Mouse (Mus musculus) heart, adult 9 months (tissue): ENCODE results near the gene B3galt1.

Experiments used
- DNase-seq, 2 experiments: peaks; one replicate each; pipeline ENCODE4 v3.0.0; 2022; ENCODE audit warnings: low spot score in 2 of 2

The B3galt1 gene

DNA sequence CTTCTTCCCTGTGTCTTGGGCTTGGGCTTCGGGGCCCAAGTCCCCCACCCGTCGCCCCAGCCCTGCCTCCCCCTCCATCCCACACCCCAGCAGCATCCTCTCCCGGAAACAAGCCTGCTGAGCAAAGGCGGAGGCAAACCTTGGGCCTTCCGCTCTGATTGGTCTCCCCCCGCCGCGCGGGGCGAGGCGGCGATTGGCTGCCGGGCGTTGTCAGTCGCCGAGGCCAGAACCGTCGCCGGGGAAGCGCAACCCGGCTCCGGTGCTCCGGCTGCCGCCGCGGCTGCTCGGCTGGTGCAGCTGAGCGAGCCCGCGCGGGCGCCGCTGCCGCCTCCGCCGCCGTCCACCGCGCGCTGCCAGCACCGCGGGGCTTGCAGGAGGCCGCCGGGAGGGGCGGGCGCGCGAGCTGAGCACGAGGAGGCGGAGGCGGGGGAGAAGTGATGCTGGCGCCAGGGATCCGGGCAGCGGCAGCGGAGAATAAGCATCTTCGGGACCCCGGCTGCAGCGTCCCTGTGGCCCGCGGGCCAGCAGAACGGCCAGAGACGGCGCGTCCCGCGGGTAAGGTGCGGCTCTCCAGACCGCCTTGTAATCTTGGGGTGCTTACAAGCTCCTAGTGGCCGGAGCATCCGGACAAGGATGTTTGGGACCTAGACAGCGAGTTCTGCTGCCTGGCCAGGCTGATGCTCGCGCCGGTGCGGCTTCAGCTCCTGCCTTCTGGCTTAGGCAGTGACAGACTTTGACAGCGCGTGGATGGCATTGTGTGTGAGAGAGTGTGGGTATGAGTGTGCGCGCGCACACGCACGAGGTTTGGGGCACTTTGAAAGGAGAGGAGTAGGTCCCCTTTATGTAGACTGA lies at the start of gene B3galt1:
Gene B3galt1, plus strand, starts transcription at position 392 of the 852 bp plus-strand sequence.
- DNase-seq, result peak; percentile 82

DNA sequence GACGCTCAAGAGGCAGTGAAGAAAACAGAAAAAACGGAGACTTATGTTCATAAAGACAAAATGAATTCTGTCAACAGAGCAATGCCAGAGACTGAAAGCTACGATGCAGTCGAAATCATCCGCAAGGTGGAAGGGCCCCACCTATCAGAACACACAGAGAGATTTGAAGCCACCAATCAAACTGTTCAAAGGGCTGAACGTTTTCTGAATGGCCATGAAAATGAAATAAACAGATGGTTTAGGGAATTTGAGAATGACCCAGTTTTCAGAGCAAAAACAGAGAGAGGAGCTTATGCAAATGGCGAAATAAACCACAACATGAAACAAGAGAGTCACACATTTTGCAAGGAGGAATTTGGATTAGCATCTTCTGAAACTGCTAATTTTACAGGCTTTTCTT lies 49.3 kb upstream of the B3galt1 start:
- no peak for DNase-seq

DNA sequence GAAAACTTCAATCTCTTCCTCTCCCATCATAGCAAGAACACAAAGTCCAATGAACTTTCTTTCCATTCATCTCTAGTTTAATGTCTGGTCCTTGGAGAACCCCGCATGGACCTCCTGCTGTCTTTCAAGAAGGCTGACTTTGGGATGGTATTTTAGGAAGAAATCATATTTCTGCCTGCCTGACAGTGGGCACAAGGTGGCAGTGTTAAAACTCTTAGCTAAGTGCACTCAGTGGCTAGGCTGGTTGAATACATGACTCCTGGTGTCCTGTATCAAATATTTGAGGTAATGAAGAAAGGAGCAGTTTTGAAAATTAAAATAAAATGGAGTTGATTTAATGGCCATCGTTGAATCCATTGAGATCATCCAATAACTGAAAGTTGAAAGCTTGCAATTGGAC lies 30.3 kb upstream of the B3galt1 start:
- no peak for DNase-seq

DNA sequence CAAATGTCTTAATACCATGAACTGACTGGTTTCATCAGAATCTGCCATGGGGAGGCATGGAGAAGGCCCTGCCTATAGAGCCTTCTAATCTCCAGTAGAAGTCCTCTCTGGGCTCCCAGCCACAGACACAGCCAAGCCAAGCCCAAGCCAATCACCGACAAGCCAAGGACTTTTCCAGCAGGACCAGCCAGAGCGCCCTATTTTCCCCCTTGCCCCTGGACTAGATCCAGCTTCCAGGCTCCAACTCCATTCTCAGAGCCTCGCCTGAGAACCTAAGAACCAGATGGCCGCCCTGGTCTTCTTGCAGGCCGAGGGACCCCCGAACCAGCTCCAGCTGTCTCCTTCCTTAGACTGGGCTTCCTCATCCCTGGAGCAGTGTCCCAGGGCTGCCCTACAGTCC lies 26.2 kb upstream of the B3galt1 start:
- no peak for DNase-seq

DNA sequence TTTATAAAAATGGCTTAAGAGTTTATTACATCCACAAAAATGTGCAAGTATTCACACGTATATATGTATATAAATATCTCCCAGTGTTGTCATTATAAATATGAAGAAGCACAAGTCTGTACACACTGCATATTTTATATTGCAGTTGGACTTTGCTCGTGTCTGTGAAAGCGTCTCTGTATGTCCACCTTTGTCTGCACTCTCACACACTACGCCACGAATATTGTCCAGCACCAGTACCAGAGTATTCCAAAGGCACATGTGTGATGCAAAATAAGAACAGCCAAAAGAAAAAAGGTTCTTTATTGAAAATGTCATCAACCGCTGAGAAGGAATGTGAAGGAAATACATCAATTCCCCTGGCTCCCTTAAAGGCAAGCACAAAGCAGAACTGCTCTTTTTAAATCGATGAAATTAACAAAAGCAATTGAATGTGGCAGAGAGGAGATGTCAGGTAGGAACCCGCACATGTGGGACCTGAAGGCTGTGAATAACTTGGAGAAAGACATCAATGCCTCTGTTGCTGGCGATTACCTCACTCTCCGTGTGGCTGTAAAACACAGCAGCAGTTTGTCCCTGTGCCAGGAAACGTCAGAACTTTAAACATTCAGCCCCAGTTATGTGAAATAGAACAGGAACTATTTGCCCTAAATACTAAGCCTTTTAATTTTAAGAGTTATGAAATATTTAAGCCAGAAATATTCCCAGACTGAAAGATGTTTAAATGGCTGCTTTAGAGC lies 23.5 kb upstream of the B3galt1 start:
- no peak for DNase-seq

DNA sequence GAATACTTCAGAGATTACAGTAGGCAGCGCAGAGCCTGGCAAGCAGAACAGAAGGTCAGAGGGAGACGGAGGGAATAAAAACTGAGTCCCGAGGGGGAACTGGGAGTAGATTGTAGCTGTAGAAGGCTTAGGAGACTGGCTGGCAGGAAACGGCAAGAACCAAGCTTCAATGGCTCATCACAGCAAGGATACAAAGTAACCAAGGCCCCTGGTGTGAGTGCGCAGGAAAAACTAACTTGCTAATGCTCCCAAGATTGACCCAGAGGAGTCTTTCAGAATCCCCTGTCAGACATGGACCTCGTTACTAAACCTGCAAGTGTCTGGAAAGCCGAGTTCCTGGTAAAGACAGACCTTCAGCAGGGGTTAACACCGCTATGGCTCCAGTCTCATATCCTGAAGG lies 21.2 kb upstream of the B3galt1 start:
- DNase-seq, result no peak

DNA sequence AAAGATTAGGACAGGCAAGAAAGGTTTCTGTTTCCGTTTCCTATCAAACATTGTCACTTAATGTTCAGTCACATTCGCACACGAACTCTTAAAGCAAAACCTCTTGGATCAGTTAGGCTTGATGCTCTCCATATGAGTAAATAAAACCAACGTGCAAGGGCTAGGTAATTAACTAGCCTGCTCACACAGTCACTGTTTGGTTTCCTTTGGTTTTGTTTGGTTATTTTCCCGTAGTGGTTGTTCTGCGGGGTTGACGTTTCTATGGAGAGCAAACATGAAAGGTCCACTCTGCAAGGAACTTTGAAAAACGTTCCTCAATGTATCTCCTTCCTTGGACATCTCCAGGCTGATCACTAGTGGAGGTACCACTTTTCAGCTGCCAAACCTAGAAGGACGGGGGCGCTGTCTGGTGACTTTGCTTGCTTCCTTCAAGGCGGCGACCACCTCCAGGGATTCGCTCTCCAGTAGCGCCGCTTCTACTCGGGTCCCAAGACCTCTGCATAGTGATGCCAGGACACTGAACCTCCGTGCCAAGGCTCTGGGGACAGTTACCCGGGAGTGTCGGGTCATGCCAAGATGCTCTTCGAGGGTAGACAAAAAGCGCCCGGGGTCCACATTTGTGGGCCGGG lies 706 bp upstream of the B3galt1 start:
- DNase-seq, result peak; percentile 27 to 34

DNA sequence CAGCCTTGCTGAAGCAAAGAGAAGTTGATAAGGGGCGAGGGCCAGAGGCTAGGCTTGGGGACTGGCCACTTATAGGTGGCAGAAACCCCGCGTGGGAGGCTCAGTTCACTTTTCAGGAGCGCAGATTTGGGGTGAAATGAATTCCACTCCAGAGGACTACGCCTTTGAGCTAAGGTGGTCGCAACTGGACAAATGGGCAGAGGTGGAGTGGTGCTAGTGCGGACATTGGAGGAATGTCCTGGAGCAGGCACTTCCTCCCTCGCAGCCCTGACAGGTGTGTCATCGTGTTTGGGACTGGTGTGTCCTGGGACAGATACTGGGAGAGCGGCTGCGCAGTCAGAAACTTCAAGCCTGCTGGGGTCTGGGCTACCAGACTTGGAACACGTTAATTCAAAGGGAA lies 895 bp downstream of the B3galt1 start:
- peak in 1 of 2 experiments; percentile 2 for DNase-seq

DNA sequence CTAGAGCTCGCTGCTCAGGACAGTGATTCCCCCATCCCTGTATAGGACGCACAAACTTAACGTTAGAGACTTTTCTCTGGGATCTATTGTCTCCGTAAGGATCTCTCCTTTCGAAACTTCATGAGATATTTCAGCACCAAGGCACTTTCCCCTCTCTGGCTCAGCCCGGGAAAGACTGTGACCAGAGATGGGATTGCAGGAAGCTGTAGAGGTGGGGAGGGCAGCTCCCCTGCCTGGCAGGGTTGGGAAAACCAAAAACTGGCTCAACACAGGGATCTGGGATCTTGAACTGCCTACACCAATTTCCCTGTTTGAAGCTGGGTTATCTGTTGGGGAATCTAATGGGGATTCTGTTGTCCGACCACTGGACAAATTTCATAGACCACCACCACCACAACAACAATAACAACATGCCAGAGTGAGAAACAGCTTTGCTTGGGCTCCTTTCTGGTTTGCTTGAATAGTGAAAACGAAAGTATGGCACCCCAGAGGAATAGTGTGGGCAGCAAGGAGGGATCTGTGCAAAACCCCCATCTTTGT lies 1.5 kb downstream of the B3galt1 start:
- no peak for DNase-seq

DNA sequence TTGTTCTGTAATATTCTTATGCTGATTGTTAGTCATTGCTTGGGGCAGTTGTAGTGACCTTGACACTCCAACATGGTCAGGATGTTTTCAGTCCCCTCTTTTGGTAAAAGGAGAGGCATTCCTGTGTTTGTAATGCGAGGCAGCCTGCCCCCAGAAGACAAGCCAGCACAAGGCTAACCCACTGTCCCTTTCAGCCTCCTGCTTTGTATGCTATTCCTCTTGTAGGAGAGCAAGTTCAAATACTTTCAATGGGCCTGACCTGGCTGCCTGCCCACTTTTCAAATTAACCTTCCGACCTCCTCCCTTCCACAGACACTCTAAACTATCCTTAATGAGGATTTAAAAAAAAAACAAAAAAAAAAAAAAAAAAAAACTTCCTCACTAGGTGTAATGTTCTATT lies 11.0 kb downstream of the B3galt1 start:
- no peak for DNase-seq

DNA sequence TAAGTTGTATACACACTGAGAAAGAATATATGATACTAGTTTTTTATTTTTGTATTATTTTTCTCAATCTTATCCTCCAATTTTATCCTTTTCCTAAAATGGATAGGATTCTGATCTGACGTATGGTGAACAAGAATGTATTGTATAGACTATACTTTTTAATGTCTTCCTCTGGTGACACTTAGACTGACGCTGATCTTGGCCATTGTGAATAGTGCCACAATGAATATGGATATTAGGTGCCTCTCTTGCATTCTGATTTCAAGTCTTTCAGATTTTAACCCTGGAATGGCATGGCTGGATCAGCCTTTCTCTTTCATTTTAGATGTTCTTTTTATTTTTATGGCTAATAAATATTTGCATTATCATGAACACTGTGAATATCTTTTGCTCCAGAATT lies 17.4 kb downstream of the B3galt1 start:
- DNase-seq, result no peak

DNA sequence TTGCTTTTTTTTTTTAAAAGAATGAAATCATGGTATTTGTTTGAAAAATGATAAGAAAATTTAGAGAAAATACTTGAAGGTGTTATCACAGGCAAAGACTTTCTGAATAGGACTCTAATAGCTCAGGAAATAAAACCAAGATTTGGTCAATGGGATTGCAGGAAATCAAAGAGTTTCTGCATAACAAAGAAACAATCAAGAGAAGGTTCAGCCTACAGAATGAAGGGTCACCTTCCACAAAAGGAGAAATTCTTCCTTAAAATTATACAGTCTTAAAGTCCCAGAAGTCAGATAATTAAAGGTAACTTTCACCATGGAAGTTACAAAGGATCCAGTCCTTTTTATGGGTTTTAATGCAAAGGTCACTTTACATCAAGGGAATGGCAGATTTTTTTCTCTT lies 24.7 kb downstream of the B3galt1 start:
- DNase-seq, result no peak

DNA sequence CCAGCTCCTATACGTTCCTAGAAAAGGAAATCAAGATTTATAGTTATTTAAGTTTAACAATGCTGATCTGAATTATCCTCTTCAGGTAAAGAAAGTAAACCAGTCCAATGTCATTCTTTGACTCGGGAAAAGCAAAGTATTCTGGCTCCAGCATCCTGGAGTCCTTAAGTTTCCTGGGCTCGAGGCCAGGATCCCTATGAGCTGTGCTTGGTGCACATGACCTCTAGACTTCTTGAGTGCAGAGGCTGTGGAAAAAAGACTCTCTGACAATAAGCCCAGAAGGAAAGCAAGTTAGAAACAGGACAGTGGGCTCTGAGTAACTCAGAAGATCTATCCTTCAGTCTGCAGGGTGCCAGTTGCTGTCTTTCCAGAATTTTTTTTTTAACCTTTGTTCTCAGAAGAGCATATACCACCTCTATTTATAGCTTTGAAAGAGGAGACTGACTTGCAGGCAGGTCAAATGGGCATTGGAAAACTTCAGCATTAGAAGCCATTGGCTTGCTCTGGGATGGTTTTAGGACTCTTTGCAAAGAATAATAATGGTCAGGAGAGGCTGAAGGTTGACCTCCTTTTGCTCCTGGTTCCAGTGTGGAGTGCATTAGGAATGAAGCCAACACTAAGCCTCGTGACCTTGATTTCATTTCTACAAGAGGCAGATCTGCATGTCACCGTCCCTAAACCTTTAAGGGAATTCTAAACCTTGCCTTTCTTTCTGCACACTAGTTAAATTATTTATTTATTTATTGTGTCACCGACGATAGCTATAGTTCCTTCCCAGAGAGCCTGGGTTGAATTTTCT lies 26.4 kb downstream of the B3galt1 start:
- DNase-seq, result peak; percentile 32 to 52

DNA sequence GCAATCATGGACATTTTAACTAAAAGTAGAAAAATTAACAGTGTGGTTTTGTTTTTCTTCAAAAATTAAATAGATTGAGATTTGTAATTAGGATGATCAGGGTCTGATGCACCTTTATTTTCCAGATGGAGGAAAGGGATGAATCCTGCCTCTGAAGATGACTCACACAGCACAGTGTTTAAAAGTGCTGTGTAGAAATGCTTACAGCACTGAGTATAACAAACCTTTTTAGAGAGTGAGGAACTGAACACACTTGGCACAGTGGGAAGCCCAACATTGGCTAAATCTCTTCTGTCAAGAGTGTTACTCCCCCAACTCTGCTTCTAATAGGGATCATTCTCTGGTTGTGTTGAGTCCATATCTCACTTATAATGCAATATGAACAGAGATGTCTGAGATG lies 57.2 kb downstream of the B3galt1 start:
- no peak for DNase-seq

DNA sequence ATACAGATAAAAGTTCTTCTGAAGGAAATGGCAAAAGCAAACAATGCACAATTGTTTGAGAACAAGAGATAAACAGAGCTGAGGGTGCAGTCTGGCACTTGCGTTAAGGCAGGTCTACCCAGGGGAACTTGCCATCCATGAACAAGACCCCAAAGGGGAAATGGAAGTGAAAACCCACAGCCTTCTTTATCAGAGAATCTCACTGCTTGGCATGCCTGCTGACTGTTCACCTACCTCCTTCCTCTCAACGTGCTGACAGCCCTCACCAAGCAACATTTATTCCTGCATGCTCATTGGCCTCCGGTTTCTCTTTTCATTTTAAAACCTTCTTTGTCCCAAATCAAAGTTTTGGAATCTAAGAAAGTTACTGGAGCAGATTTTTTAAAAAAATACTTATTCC lies 62.0 kb downstream of the B3galt1 start:
- DNase-seq, result no peak

DNA sequence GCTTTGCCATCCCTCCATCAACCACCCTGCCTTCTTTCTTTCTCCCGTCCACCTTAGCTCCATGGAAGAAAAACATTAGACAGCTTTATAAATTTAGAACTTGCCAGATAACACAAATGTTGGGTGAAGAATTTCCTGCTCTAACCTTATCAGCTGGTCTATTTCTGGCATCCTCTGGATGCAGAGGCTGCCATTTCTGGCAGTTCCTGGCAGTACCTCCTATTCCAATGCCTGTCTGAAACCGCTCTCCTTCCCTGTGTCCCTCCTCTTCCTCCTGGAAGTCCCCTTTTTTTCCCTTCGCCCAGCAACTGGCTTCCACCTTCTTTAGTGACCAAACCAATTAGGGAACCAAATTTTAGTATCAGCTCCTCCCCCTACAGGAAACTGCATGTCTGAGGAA lies 62.6 kb downstream of the B3galt1 start:
- peak; percentile 35 for DNase-seq

DNA sequence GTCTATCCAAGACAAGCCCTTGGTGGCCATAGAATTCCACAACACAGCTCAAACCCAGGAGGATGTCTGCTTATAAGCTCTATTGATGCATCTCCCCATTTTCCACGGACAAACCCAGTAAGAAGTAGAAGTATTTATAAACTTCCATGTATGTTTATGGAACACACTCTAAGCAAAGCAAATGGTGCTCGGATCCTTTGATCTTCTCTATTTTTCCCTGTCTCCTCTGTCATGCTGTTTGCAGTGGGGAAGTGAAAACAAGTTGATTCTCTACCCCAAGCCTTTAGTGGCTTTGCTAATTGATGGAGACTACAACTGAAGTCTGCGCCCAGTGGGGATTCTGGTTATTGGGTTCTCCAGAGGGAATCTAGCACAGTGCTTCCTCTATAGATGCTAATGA lies 89.2 kb downstream of the B3galt1 start:
- no peak for DNase-seq

DNA sequence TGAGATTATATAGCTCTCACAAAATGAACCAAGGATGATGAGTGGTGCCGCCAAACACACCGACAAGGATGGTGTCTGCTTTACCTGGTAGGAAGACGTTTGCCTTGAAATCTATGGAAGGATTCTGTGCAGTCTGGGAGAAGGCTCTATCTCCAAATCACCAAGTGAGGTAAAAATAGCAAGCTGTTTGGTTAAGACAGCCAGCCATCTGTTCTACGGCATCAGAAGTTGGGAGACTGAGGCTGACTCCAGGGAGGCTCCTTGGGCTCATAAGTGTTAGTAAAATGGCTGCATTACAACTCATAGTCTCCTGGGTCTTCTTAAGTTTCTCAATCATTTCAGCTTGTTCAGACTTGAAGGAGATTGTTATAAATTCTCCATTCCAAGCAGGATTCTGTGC lies 91.7 kb downstream of the B3galt1 start:
- no peak for DNase-seq

DNA sequence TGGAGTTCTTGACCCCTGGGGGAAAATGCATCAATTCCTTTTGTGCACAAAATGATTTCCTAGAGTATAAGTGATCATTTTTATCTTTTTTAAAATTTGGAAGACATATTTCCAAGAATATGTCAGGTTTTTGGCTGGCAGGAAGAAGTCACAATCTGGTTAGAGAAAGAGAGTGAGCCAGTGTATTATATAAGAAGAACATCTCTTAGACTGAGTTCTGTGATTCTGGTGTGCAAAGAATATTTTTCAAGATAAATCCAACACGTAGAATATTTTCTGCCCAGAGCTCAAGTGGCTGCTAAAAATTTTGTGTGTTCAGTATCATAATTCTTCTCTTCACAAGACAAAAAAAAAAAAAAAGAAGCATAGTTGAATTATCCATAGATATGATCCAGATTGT lies 92.4 kb downstream of the B3galt1 start:
- DNase-seq, result no peak

DNA sequence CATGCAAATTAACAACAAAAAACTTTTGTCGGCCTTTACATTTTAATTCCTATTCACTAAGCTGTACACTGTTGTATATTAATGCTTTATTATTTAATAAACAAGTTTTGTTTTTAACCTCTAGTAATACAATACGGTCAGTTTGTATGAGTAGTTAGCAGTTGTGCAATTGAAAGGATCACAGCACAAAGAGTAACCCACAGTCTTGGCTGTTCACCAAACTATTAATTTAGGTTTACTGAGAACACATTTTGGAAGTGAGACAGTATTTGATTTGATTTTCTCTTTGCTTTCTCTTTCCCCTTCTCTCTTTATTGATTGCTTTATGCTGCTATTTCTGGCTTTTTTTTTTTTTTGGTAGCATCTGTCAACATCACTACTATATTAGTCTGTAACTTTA lies 106.0 kb downstream of the B3galt1 start:
- no peak for DNase-seq

DNA sequence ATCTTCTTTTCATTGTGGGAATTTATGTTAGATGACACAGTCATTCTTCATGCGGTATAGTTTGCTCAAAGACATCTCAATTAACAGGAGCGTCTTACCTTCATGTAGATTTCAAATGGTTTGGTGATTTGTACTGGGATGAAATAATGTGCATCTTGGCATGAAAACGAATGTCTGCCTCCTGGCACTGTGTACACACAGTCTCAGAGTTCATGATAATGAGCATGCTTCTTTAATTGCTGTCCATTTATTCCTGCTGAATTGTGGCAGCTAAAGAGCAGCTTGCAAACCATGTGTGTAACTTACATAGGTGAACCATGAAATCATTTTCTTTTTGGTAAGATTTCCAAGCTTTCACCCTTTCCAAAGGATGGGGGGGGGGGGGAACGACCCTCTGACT lies 112.0 kb downstream of the B3galt1 start:
- DNase-seq, result no peak

DNA sequence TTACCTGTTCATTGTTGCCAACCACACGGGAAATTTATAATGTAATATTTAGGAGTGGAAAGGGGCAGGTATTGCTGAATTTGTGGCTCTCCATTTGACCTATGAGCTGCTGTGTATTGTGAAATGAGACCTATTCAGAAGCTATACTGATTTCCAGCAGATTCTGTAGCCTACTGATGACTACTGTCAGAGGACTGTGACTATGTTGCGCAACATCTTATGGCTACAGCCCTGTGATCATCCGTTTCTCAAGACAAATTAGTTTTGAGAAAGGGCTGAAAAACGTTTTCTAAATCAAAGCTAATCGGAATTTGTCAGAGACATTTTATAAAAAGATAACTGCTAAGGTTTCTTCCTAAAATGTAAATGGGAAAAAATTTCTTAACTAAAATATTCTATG lies 158.6 kb downstream of the B3galt1 start:
- no peak for DNase-seq
